Mouse (Mus musculus) ZHBTc4 (cell line): Measurements from ENCODE around the gene Slc38a8.

Source experiments
- DNase-seq: peaks from one replicate; pipeline ENCODE4 v3.0.0-alpha.2; 2011; ENCODE audit warnings: low read depth, low spot score

Gene Slc38a8

DNA sequence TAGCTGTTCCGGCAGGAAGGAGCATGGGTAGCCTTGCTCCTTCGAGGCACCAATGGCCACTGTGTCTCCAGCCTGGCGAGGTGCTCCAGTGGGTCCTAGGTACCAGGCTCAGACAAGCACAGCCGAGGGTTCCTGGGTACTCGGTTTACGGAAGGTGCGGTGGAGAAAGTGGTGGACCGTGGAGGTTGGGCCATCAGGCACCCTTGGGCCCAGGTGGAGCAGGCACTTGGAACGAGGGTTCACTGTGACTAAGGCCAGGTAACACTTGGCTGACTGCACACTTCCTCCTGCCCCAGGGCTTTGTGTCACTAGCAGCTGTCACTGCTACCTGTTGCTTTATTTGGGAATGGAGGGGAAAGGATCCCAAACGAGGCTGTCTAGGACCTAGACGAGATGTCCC, 64.0 kb downstream of the Slc38a8 start:
- no peak for DNase-seq

DNA sequence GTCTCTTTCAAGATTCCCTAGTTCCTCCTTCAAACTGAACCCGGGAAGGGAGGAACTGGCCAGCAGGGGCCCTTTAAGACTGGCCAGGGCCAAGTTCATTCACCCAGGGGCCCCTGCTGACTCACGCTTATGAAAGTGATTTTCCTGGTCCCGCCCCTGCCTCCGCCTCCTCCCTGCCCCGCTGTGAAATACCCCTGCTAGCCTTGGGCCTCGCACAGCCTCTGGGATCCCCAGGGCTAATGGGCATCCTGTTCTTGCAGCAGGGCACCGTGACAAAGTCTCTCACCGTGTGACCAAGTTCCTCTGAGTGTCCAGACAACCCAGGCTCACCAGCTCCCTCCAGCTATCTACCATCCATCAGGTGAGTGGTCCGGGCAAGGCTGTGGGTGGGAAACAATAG, 64.6 kb downstream of the Slc38a8 start:
- no peak for DNase-seq

DNA sequence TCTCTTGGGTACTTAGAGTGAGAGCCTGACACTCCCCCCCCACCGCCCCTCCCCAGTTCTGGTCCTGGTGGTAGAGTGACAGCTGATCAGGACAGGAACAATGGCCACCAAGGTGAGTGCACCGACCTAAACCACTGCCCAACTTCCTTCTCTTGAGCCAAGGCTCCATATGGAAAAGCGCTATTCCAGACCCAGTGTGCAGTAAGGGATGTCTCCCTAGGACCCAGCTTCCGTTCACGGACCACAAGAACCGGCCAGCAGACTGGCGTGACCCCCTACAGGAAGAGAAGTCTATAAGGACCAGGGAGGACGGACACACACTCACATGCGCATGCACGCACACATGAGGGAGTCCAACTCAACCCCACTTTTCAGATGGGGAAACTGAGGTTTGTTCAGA, 65.2 kb downstream of the Slc38a8 start:
- no peak for DNase-seq

DNA sequence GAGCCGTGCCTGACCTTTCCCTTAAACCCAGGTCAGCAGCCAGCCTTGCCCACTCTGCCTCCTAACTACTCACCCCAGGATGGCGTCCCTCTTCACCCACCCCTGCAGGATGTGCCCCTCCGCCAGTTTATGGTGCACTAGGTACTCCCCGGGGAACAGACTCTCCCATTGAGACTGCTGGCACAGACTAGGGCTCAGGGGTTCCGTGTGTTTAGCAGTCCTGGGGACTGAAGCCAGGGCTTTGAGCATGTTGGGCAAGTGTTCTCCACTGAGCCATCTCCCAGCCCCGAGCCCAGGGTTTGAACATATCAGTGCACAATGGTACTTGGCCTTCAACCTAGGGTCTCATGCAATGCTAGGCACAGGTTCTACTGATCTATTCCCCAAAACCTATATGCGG, 66.0 kb downstream of the Slc38a8 start:
- no peak for DNase-seq

DNA sequence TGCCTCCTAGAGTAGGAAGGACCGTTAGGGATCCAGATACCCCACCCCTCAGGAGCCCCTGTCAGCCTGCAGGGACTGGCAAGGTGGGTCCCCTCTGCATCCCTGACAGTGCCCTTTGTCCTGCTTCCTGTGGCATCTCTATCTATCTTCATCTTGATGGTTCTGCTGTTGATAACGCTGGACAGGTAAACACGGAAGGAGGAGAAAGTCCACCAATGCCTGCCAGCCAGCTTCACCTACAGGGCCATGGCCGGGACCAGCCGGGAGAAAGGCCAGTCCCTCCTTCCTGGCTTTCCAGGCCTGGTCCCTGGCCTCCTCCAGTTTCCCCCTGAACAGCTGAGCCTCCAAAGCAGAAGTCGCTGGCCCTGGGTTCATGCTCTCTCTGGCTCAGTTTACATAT, 66.9 kb downstream of the Slc38a8 start:
- no peak for DNase-seq

DNA sequence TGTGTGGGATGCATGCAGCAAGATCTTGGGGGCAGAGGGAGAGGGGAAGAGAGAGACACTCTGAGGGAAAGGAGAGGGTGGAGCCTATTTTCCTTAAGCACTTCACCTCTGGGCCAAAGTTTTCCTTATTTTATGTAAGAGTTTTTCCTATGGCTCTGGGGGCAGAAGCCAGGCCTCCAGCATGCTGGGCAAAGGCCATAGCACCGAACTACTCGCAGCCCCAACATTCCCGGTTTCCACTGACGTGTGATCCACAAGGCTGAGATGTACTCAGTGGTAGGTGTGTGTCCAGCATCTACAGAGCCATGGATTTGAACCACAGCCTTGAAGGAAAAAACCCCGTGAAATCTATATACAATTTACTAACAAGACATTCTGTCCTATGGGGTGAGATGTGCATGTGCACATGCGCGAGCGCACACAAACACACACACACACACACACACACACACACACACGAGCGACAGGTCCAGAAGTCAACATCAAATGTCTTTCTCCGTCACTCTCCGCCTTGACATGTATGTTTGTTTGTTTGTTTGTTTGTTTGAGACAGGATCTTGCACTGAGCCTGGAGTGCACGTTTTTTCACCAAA, 67.8 kb downstream of the Slc38a8 start, which contains the start of gene Osgin1:
Gene Osgin1, plus strand, starts transcription at position 543 of the 593 bp plus-strand sequence.
- no peak for DNase-seq

DNA sequence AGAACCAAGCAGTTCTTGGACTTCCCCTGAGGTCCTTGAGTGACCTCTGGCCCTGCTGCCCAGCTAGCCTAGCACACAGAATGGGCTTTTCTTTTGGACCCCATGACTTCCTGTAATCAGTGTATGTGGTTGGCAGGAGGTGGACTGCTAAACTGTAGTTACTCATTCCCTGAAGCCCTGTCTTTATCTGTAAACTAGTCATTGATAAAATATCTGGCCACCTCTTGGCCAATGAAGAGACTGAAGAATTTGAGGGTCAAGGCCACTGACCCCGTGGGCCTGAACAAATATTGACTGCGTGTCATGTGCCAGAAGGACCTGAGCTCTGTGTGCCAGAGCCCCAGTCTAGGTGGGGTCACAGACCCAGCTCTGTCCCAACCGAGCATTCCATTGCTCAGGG, 69.1 kb downstream of the Slc38a8 start:
- no peak for DNase-seq

DNA sequence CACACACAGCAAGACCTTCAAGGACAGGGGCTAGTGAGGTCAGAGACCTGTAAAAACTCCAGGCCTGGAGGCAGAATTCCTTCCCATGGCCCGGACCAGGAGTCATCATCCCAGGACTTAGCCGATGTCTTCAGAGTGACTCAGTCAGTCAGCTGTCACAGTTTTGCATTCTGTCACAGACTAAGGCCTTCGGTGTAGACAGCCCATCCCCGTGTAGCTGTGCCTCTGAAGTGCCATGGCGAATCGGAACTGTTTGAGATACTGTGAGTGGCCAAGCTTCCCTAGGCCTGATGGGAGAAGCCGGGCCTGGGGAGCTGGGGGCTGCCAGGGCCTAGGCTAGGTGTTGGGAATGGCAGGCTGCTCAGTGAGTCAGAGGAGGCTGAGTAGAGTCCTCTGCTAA, 70.8 kb downstream of the Slc38a8 start:
- DNase-seq: no peak

DNA sequence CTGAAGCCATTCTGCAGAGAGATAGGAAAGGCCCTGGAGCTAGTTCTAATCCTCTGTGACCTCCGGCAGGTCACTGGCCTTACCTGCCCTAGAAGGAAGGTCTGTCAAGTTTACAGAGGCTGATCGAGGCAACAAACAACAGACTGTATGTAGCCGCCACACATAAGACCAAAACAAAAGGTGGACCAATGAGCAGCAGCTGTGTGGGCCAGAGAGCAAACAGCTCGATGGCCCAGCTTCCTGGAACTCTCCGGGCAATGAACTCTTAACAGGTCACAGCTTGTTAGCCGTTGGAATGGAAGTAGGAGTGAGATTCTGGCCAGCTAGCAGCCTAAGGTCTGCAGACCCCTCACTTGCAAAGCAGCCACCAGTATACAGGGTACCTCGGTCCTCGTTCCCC, 71.2 kb downstream of the Slc38a8 start:
- DNase-seq: no peak
